Mouse (Mus musculus) lung, adult 2 months (tissue): ENCODE data around the gene Zbtb20.

ENCODE experiments used
- CTCF ChIP-seq: fragments of 200-500 bp; IDR thresholded peaks from 2 replicates; pipeline ENCODE4 v1.5.1; 2011; ENCODE audit warnings: mild to moderate bottlenecking, low read length, control low read depth; ENCODE audit not compliant: insufficient read depth
- POLR2A ChIP-seq: fragments of 200-500 bp; IDR thresholded peaks from 2 replicates; pipeline ENCODE4 v1.6.1; 2011; ENCODE audit warnings: low read depth, mild to moderate bottlenecking, control low read depth, low read length, borderline replicate concordance; ENCODE audit errors: extremely low read depth

DNA sequence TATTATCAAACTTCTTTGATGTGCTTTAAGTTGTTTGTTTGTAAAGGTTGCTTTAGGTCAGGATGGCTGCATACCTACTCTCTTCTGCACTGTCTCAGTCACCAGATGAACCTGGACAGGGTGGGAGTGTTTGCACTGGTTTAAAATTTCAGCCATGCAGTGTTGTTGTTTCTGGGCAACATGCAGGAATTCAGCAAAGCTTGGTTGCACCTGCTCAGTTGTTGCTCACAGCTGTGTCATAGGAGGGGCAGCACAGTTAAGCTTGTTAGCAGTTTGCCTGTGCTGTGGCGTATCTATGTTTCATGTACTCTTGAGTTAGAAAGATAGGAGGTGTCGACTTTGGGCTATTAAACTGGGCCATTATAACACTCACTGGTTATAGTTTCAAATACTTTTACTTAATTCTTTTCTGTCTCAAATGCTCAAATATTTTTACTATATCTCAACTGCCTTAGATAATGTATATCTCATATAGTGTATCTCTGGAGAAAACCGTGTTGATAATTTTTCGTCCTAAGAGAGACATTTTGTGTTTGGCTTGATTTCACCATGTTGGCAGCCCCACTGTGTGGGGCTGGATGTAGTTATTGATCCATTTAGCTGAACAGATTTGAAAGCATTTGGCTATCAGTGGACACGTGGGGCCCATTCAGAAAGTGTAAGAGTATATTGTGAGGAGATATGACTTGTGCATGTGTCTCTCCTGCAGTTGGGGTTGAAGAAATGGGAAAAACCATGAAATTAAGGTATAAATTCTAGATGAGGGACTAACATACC is 197.3 kb downstream of the Zbtb20 start:
- TF ChIP-seq CTCF (no peak), POLR2A (no peak)
